In the genomic region with DNA sequence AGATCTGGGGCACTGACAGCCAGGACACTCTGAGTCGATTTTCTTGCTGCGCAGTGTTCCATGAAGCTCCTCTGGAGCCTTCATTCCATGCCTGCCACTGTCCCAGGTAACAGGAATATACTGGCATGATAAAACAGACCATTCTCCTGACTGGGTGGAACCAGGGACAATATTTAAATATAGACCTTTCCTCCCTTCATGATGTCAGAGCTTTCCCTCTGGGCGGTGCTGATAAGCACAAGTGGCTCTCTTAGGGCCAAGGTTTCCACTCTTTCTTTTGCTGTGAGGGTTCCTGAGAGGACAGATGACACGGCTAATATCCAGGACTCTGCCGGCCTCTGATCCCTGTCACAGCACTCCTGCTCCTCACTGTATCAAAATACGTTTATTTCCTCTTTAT, we compare ENCODE assay signal across 11 mouse cellular contexts. TPM values are rescaled to one million over a fixed set of nuclear protein-coding genes. Genes with fewer than 3 reads are reported as not detected.
A peak's percentile ranks its signal among the peaks of the same experiment; 100 is the strongest.
DNase-seq lines count a peak whose midpoint lies in the region; ATAC-seq and TF ChIP-seq lines count a peak whose summit lies in the region.
"Had no signal": no experiment of that assay in that cellular context is flagged by ENCODE, and none has a peak within 500 bp of the region (broad histone marks: within the 10 kb centered on the region; RNA-seq: fewer than 3 reads in every experiment).

No protein-coding gene starts in this region.

- DNase-seq in forebrain, embryonic 10.5 days (ENCODE audit: extremely low spot score, low spot score) = no peak
- DNase-seq in forebrain, postnatal 0 days = no peak
- DNase-seq in adrenal gland, postnatal 14 days = peak; percentile 56
- DNase-seq in heart, adult 2 months = peak in 1 of 2 experiments; percentile 54
- no peak for DNase-seq in right cerebral cortex, postnatal 10 days (ENCODE audit: low spot score in 2 of 2)
- no peak for DNase-seq in retina, embryonic 14.5 days (ENCODE audit: low spot score)
- DNase-seq: kidney, postnatal 10 days; right cerebral cortex, postnatal 4 days had no signal

- no peak overlapping the region for H3K4me3 ChIP-seq in forebrain, embryonic 10.5 days
- H3K4me3 ChIP-seq in forebrain, postnatal 0 days (ENCODE audit: low read depth, low read length) = no peak overlapping the region
- H3K4me3 ChIP-seq in heart, adult 2 months = no peak overlapping the region
- H3K4me3 ChIP-seq in liver, embryonic 15.5 days (replicated peaks) = 0 out of 2 replicates have a peak overlapping the region, but pooled peaks have one; percentile 4

- TF ChIP-seq CTCF in forebrain, postnatal 0 days (IDR thresholded peaks at IDR 0.05; ENCODE audit: low read depth) = no peak
- no peak for TF ChIP-seq CTCF in heart, adult 2 months (IDR thresholded peaks at IDR 0.05)

- no peaks in the 10 kb centered on the region for H3K9me3 ChIP-seq in forebrain, embryonic 10.5 days
- H3K9me3 ChIP-seq in forebrain, postnatal 0 days (ENCODE audit: low read length) = no peaks in the 10 kb centered on the region
- H3K9me3 ChIP-seq in liver, embryonic 15.5 days (replicated peaks) = no peaks in the 10 kb centered on the region

- H3K4me1 ChIP-seq in forebrain, embryonic 10.5 days = peaks cover 79% of the 10 kb centered on the region
- H3K4me1 ChIP-seq in forebrain, postnatal 0 days (ENCODE audit: insufficient read depth) = peaks cover 19% of the 10 kb centered on the region
- H3K4me1 ChIP-seq in heart, adult 2 months (ENCODE audit: control insufficient read depth, insufficient read depth, low read length) = peaks cover 28% of the 10 kb centered on the region
- peaks cover 46% of the 10 kb centered on the region for H3K4me1 ChIP-seq in liver, embryonic 15.5 days (replicated peaks)

- peak overlapping the region; percentile 51; the same call in 1 of the 2 replicates for H3K27ac ChIP-seq in forebrain, embryonic 10.5 days
- no peak overlapping the region for H3K27ac ChIP-seq in forebrain, postnatal 0 days (ENCODE audit: low read depth, low read length)
- H3K27ac ChIP-seq in heart, adult 2 months = peak overlapping the region; percentile 80
- peak overlapping the region; percentile 73 for H3K27ac ChIP-seq in liver, embryonic 15.5 days (replicated peaks)

- no peaks in the 10 kb centered on the region; the same call in none of the 2 replicates for H3K79me2 ChIP-seq in heart, adult 2 months (replicated peaks; ENCODE audit: control insufficient read depth, insufficient read depth, low read length)

- no peaks in the 10 kb centered on the region for H3K36me3 ChIP-seq in forebrain, embryonic 10.5 days (replicated peaks)
- H3K36me3 ChIP-seq in forebrain, postnatal 0 days (ENCODE audit: insufficient read depth) = no peaks in the 10 kb centered on the region
- H3K36me3 ChIP-seq in heart, adult 2 months (ENCODE audit: control insufficient read depth, insufficient read depth, low read length) = peaks cover 28% of the 10 kb centered on the region
- no peaks in the 10 kb centered on the region for H3K36me3 ChIP-seq in liver, embryonic 15.5 days (replicated peaks)

- intact Hi-C loops in heart, adult 2 months (cut with DNase I) = loop anchor here (2.0 kb wide), 1 partner anchor 39 kb away; no protein-coding TSS in a partner anchor

- TF ChIP-seq EP300 in heart, adult 2 months (IDR thresholded peaks at IDR 0.05; ENCODE audit: insufficient read depth, low read depth, low read length) = peak; percentile 66; the same call in 1 of the 2 replicates

- H3K27me3 ChIP-seq in forebrain, embryonic 10.5 days (ENCODE audit: poor library complexity, severe bottlenecking) = no peaks in the 10 kb centered on the region
- H3K27me3 ChIP-seq in forebrain, postnatal 0 days (ENCODE audit: insufficient read depth, low read length) = no peaks in the 10 kb centered on the region
- H3K27me3 ChIP-seq in heart, adult 2 months (ENCODE audit: control insufficient read depth, insufficient read depth, low read length) = no peaks in the 10 kb centered on the region
- no peaks in the 10 kb centered on the region for H3K27me3 ChIP-seq in liver, embryonic 15.5 days
- H3K27me3 ChIP-seq: CH12.LX had no signal

- peak; percentile 56 for TF ChIP-seq POLR2A in heart, adult 2 months (IDR thresholded peaks at IDR 0.05; ENCODE audit: insufficient read depth, low read depth, low read length)

- ATAC-seq in forebrain, postnatal 0 days = no peak
- ATAC-seq in liver, embryonic 15.5 days (ENCODE audit: insufficient read depth) = peak; percentile 89
- no peak for ATAC-seq in granulocyte monocyte progenitor cell, adult 5-6 weeks (replicated peaks; ENCODE audit: poor library complexity, severe bottlenecking)

- WGBS in forebrain, embryonic 10.5 days = 86% methylated on average over 6 of the region's 6 CpGs
- WGBS in forebrain, postnatal 0 days = 73% methylated on average over 6 of the region's 6 CpGs
- 11% methylated on average over 6 of the region's 6 CpGs for WGBS in heart, adult 2 months
- 19% methylated on average over 6 of the region's 6 CpGs for WGBS in liver, embryonic 15.5 days (ENCODE audit: insufficient replicate concordance)

- no peak overlapping the region for H3K4me2 ChIP-seq in forebrain, postnatal 0 days (ENCODE audit: low read depth)
- peak overlapping the region; percentile 51 for H3K4me2 ChIP-seq in liver, embryonic 15.5 days

- H3K9ac ChIP-seq in forebrain, postnatal 0 days = no peak overlapping the region
- H3K9ac ChIP-seq in heart, adult 2 months (ENCODE audit: low read depth, low read length) = 0 out of 2 replicates have a peak overlapping the region, but pooled peaks have one; percentile 0
- no peak overlapping the region for H3K9ac ChIP-seq in liver, embryonic 15.5 days

RNA-seq across cellular contexts. Expression of gene Wdfy2, which starts 40.6 kb away (rescaled TPM):
- polyA plus RNA-seq in forebrain, embryonic 10.5 days (2016; fragmentation: Nextera tagmentation; extraction: Ambion mirVana) = 15.5 TPM in 2 replicates
- 14.6 and 18.4 TPM in 2 replicates for total RNA-seq in forebrain, postnatal 0 days (2014; rRNA removed)
- polyA plus RNA-seq in forebrain, postnatal 0 days (2015; fragmentation: Nextera tagmentation; extraction: Ambion mirVana) = 2.4 and 3.6 TPM in 2 replicates
- 28.4 and 28.8 TPM in 2 replicates for total RNA-seq in adrenal gland, postnatal 14 days (2021)
- 1 to 10 TPM; 6.5 to 6.7 TPM for total RNA-seq in heart, adult 2 months (2021)
- 5.0 and 8.0 TPM in 2 replicates for polyA plus RNA-seq in heart, adult 2 months (2012; rRNA removed)
- 2.6 and 2.7 TPM in 2 replicates for polyA plus RNA-seq in liver, embryonic 15.5 days (2015; fragmentation: Nextera tagmentation; extraction: Ambion mirVana)
- total RNA-seq in granulocyte monocyte progenitor cell, adult 5-6 weeks (2014; fragmentation: Nextera tagmentation) = 18.9 and 21.0 TPM in 2 replicates
- total RNA-seq in granulocyte monocyte progenitor cell, adult 5-6 weeks (2017) = 23.7 and 25.3 TPM in 2 replicates
